Mouse (Mus musculus) bone marrow, adult 2 months (tissue): ENCODE data around the gene Olfr961.

Source experiments
- CTCF ChIP-seq: fragments of 200-500 bp; IDR thresholded peaks from 2 replicates; pipeline ENCODE4 v1.5.1; 2011; ENCODE audit warnings: low read length, control low read depth; ENCODE audit not compliant: control insufficient read depth, insufficient read depth
- POLR2A ChIP-seq: fragments of 200-500 bp; IDR thresholded peaks from 2 replicates; pipeline ENCODE4 v1.6.1; 2011; ENCODE audit warnings: low read depth, mild to moderate bottlenecking, control low read depth, low read length, borderline replicate concordance; ENCODE audit not compliant: control insufficient read depth

DNA sequence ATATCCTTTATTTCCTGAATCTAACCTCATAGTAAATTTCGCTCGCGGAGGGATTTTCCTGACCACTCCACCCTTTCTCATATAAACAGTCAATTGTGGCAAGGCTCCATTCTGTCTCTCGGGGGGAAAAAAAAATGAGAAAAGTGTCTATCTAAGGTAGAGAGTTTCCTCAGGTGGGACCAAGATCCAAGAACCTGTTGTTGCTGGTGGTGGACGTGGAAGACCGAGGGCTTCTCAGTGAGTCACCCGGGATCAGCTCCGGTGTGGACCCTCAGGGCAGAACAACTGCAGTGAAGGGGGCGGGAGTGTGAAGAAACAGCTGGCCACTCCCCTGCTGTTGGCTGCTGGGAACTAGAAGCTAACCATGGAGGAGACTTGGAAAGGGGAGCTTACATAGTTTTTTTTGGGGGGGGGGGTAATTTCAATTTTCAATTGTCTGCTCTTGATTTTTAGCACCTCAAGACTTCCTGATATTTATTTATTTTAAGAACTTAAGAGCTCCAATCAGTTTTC lies 41.5 kb upstream of the Olfr961 start:
- TF ChIP-seq CTCF (no peak), POLR2A (no peak)
